Mouse (Mus musculus) CH12.LX (cell line): ENCODE results near the gene Gm42715. TPM values are rescaled to one million over a fixed set of nuclear protein-coding genes. Genes with fewer than 3 reads are reported as not detected.

ENCODE experiments used
- DNase-seq: peaks from one replicate; pipeline ENCODE4 v3.0.0-alpha.2; 2013; ENCODE audit errors: extremely low read depth
- H3K27ac ChIP-seq: 2 replicates; pipeline ENCODE4 v1.5.1; 2012; ENCODE audit warnings: low read depth, mild to moderate bottlenecking, control low read depth, moderate library complexity; ENCODE audit not compliant: insufficient read depth
- H3K27me3 ChIP-seq: replicated peaks from 2 replicates; pipeline ENCODE3; 2012; ENCODE audit warnings: inconsistent platforms
- H3K36me3 ChIP-seq, 2 experiments: replicated peaks in 1 of 2; 2 replicates each; pipeline versions ENCODE3 to v1.6.1; 2012; ENCODE audit warnings: inconsistent platforms in 1 of 2, low read length in 1 of 2, mild to moderate bottlenecking in 1 of 2, mixed read lengths in 1 of 2, moderate library complexity in 1 of 2; ENCODE audit not compliant: control insufficient read depth in 1 of 2, insufficient read depth in 1 of 2
- H3K4me1 ChIP-seq, 2 experiments: 2 replicates each; pipeline ENCODE4 v1.6.1; 2012; ENCODE audit warnings: inconsistent platforms in 1 of 2, moderate library complexity in 1 of 2; ENCODE audit not compliant: insufficient read depth in 2 of 2, control insufficient read depth in 1 of 2
- H3K4me2 ChIP-seq: 2 replicates; pipeline ENCODE4 v1.6.1; 2012; ENCODE audit warnings: low read depth, mild to moderate bottlenecking, control low read depth; ENCODE audit not compliant: poor library complexity, insufficient read depth, severe bottlenecking
- H3K4me3 ChIP-seq, 3 experiments: fragments of 150-350 bp in 1 of 3; sonication (generic) in 1 of 3; replicated peaks in 1 of 3; 2 replicates each; pipeline versions ENCODE3 to v1.5.1; 2011 to 2012; ENCODE audit warnings: low read depth in 2 of 3, low read length in 2 of 3, mild to moderate bottlenecking in 2 of 3, moderate library complexity in 2 of 3, control low read depth in 1 of 3, improper control_type of control experiment in 1 of 3, inconsistent platforms in 1 of 3, mixed read lengths in 1 of 3; ENCODE audit not compliant: poor library complexity in 1 of 3
- H3K79me2 ChIP-seq: replicated peaks from 2 replicates; pipeline ENCODE4 v1.6.1; 2012; ENCODE audit warnings: mild to moderate bottlenecking, moderate library complexity; ENCODE audit not compliant: control insufficient read depth, poor library complexity, insufficient read depth, severe bottlenecking; ENCODE audit errors: extremely low read depth
- H3K9ac ChIP-seq: 2 replicates; pipeline ENCODE4 v1.6.1; 2012; ENCODE audit warnings: low read depth, mild to moderate bottlenecking, control low read depth, moderate library complexity; ENCODE audit not compliant: insufficient read depth
- H3K9me3 ChIP-seq: replicated peaks from 2 replicates; pipeline ENCODE3; 2012; ENCODE audit warnings: low read length, inconsistent platforms, mixed read lengths
- BHLHE40 ChIP-seq: IDR thresholded peaks from 2 replicates; pipeline ENCODE4 v1.6.1; 2011; ENCODE audit warnings: mild to moderate bottlenecking, low read depth, low read length, improper control_type of control experiment
- CHD2 ChIP-seq: IDR thresholded peaks from 2 replicates; pipeline ENCODE4 v1.6.1; 2011; ENCODE audit warnings: low read length, improper control_type of control experiment
- E2F4 ChIP-seq: IDR thresholded peaks from 2 replicates; pipeline ENCODE4 v1.6.1; 2011; ENCODE audit warnings: low read depth, low read length, improper control_type of control experiment; ENCODE audit not compliant: insufficient replicate concordance
- IRF4 ChIP-seq: IDR thresholded peaks from 2 replicates; pipeline ENCODE4 v1.6.1; 2014; ENCODE audit warnings: low read depth, mild to moderate bottlenecking, inconsistent platforms, low read length, improper control_type of control experiment
- JUND ChIP-seq: conservative IDR thresholded peaks from 2 replicates; pipeline ENCODE4 v1.6.1; 2011; ENCODE audit warnings: low read depth, low read length, improper control_type of control experiment
- MAFK ChIP-seq: IDR thresholded peaks from 2 replicates; pipeline ENCODE4 v1.6.1; 2011; ENCODE audit warnings: low read length, improper control_type of control experiment; ENCODE audit not compliant: insufficient replicate concordance
- MEF2A ChIP-seq: IDR thresholded peaks from 2 replicates; pipeline ENCODE4 v1.6.1; 2014; ENCODE audit warnings: low read depth, mild to moderate bottlenecking, inconsistent platforms, low read length, improper control_type of control experiment, borderline replicate concordance
- MXI1 ChIP-seq: IDR thresholded peaks from 2 replicates; pipeline ENCODE4 v1.6.1; 2011; ENCODE audit warnings: mild to moderate bottlenecking, low read depth, low read length, improper control_type of control experiment
- PAX5 ChIP-seq: IDR thresholded peaks from 2 replicates; pipeline ENCODE4 v1.6.1; 2012; ENCODE audit warnings: low read length, inconsistent platforms, mixed read lengths
- POLR2A ChIP-seq: IDR thresholded peaks from 2 replicates; pipeline ENCODE4 v1.6.1; 2011; ENCODE audit warnings: low read depth, mild to moderate bottlenecking, improper control_type of control experiment, low read length
- POLR2AphosphoS2 ChIP-seq: IDR thresholded peaks from 2 replicates; pipeline ENCODE4 v1.6.1; 2011; ENCODE audit warnings: low read depth, low read length, improper control_type of control experiment
- RAD21 ChIP-seq: IDR thresholded peaks from 2 replicates; pipeline ENCODE4 v1.6.1; 2011; ENCODE audit warnings: low read depth, mild to moderate bottlenecking, low read length, improper control_type of control experiment, moderate library complexity
- USF1 ChIP-seq: IDR thresholded peaks from 2 replicates; pipeline ENCODE4 v1.6.1; 2014; ENCODE audit warnings: low read depth, mild to moderate bottlenecking, inconsistent platforms, low read length, improper control_type of control experiment
- USF2 ChIP-seq: conservative IDR thresholded peaks from 2 replicates; pipeline ENCODE4 v1.6.1; 2011; ENCODE audit warnings: low read depth, low read length, improper control_type of control experiment
- dilution Hi-C: fragments of 300-500 bp; cut with MboI; formaldehyde crosslinking; loops from 2 replicates; pipeline ENCODE4 v1.14.3; 2020; ENCODE audit warnings: low sequenced_read_pairs; ENCODE audit not compliant: extremely low pct_unique_long_range_greater_than_20kb, extremely low pct_ligation_motif_present
- in situ Hi-C: fragments of 300-500 bp; cut with MboI; formaldehyde crosslinking; loops from 3 replicates; pipeline ENCODE4 v1.14.3; 2019; ENCODE audit warnings: low sequenced_read_pairs, low pct_ligation_motif_present, low pct_unique_long_range_greater_than_20kb, mixed read lengths
- polyA plus RNA-seq: library from polyadenylated mRNA; unstranded; fragments of >175 nt; gene quantifications from 2 replicates; pipeline ENCODE4 v1.2.1, GENCODE M21; 2012; ENCODE audit warnings: low read depth; ENCODE audit not compliant: insufficient read length
- total RNA-seq, 2 experiments: library from RNA; depleted of rRNA; stranded (reverse); fragments of 300-350 nt in 1 of 2; fragments of >200 nt in 1 of 2; gene quantifications; 2 replicates each; pipeline ENCODE4 v1.2.3; 2012 to 2014

The Gm42715 gene
- total and polyA plus RNA-seq, 3 experiments: 5.8 to 14.1 (median 12.0) TPM

DNA sequence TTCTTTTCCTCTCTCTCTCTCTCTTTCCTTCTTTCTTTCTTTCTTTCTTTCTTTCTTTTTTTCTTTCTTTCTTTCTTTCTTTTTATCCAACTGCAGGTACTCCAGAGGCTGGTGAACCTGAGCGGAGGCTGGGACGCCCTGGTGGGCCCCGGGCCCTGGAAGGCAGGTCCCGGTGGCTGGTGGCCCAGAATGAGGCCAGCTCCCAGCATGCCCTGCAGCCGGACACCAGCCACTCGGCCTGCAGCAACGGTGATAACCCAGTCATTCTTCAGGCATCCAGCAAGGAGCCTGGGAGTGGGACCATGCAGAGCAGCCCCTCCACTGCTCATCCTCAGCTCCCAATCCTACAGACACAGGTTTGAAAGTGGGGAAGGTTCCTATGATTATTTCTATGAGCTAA is 3.5 kb upstream of the Gm42715 start (continued):
- no peak for TF ChIP-seq RAD21

DNA sequence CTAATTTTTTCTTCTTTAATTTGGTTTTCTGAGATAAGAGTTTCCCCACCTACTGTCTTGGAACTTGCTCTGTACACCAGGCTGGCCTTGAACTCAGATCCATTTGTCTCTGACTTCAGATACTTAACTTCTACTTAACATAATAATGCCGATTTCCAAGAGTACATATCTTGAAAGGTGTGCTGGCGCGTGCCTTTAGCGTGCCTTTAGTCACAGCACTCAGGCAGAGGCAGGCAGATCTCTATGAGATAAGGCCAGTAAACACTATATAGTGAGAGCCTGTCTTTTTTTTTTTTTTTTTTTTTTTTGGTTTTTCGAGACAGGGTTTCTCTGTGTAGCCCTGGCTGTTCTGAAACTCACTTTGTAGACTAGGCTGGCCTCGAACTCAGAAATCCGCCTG is 3.0 kb upstream of the Gm42715 start:
- Histone ChIP-seq H3K4me1 (peaks cover 4 to 13% of the 10 kb centered on the region in 2 experiments), H3K9ac (no peak overlapping the region), H3K79me2 (peaks cover 52% of the 10 kb centered on the region), H3K27me3 (no peaks in the 10 kb centered on the region), H3K4me2 (no peak overlapping the region), H3K9me3 (no peaks in the 10 kb centered on the region), H3K36me3 (peaks cover 41 to 62% of the 10 kb centered on the region in 2 experiments), H3K4me3 (no peak overlapping the region), H3K27ac (no peak overlapping the region)
- dilution Hi-C loops: no loop called here
- DNase-seq: no peak
- in situ Hi-C loops: no loop called here
- TF ChIP-seq E2F4: no peak
- TF ChIP-seq POLR2A: no peak
- no peak for TF ChIP-seq MXI1
- TF ChIP-seq USF1: no peak
- no peak for TF ChIP-seq MAFK
- no peak for TF ChIP-seq CHD2

DNA sequence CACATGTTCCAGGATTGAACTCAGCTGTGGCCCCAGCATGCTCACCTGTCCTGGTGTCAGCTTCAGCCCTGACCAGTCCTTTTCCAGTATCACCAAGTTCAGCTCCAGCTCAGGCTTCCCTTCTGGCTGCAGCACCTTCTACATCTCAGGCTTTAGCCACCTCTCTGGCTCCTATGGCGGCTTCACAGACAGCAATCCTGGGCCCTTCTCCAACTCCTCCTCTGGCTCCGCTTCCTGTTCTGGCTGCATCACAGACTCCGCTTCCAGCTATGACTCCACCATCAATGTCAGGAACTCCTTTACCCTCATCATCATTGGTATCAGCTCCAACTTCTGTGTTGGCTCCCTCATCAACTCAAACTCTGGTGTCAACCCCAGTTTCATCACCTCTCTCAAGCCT is 22.3 kb downstream of the Gm42715 start:
- peaks cover 75 to 99% of the 10 kb centered on the region in 2 experiments for H3K36me3 ChIP-seq
- no peak for TF ChIP-seq MAFK
- no peak for TF ChIP-seq USF1
- TF ChIP-seq CHD2: no peak
- no peak for TF ChIP-seq PAX5
- no peak for TF ChIP-seq IRF4
- no peak for TF ChIP-seq MXI1
- TF ChIP-seq USF2: no peak
- TF ChIP-seq JUND: no peak
- no peak for TF ChIP-seq BHLHE40
- no peak for TF ChIP-seq MEF2A
- TF ChIP-seq POLR2AphosphoS2: no peak
- no peak for TF ChIP-seq POLR2A
- H3K9me3 ChIP-seq: no peaks in the 10 kb centered on the region
- H3K27me3 ChIP-seq: no peaks in the 10 kb centered on the region
- no peak for DNase-seq
- H3K79me2 ChIP-seq: peaks cover 4% of the 10 kb centered on the region
- dilution Hi-C loops: no loop called here
- no peak overlapping the region for H3K27ac ChIP-seq
- H3K4me1 ChIP-seq: no peaks in the 10 kb centered on the region
- H3K4me2 ChIP-seq: no peak overlapping the region
- H3K4me3 ChIP-seq: no peak overlapping the region
- H3K9ac ChIP-seq: no peak overlapping the region
- in situ Hi-C loops: no loop called here
